ENCODE assay signal across 9 mouse cellular contexts in the genomic region with DNA sequence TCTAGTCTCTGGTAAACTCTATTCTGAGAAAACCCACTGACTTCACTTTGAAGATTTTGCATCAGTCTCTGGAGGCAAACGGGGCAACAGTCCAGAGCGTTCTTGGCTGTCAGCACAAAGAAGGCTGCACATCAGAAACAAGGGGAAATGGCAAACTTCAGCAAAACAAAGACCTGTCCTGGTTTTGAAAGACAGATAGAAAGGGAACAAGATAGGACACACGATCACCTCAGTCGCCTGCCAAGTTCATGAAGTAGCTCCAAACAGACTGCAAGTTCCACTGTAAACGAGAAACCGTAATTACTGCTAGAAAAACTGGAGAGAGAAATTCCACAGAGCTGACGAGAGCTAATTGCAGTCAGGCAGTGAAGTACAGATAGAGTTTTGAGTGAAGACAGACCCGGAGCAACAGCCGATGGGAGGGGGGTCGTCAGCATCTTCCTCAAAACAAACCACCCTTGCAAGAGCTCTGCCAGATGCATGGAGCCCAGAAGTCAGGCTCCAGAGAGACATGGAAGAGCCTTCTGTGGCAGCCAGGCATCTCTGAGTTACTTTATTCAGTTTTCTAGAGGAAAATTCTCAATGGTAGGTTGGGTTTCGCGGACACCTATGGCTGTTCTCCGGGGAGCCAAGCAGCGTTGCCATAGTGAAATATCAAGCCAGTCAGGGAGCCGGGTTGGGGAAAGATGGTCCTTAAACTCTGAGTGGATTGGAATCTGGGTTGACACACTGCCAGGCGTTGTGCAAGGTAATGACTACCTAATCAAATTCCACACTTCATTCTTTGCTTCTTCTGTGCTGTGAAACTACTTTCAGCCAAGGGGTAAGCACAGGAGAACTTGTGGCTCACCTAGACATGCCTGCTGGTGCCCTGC.
DNase-seq lines count a peak whose midpoint lies in the region; ATAC-seq and TF ChIP-seq lines count a peak whose summit lies in the region.
"Had no signal": no experiment of that assay in that cellular context is flagged by ENCODE, and none has a peak within 500 bp of the region (broad histone marks: within the 10 kb centered on the region; RNA-seq: fewer than 3 reads in every experiment).

No protein-coding gene starts in this region.

- intact Hi-C loops in heart, adult 2 months (cut with DNase I): no loop called here

- H3K36me3 ChIP-seq in hindbrain, embryonic 14.5 days (replicated peaks; ENCODE audit: control insufficient read depth, insufficient read depth): no peaks in the 10 kb centered on the region
- no peaks in the 10 kb centered on the region for H3K36me3 ChIP-seq in hindbrain, embryonic 11.5 days (ENCODE audit: control insufficient read depth, insufficient read depth, low read length)
- no peaks in the 10 kb centered on the region for H3K36me3 ChIP-seq in heart, adult 2 months (ENCODE audit: control insufficient read depth, insufficient read depth, low read length)
- H3K36me3 ChIP-seq in lung, embryonic 14.5 days (ENCODE audit: insufficient read depth): no peaks in the 10 kb centered on the region
- H3K36me3 ChIP-seq: liver, embryonic 15.5 days had no signal

- TF ChIP-seq POLR2A in heart, adult 2 months (IDR thresholded peaks at IDR 0.05; ENCODE audit: insufficient read depth, low read depth, low read length): no peak

- peaks cover 11% of the 10 kb centered on the region; the same call in 1 of the 2 replicates for H3K4me1 ChIP-seq in hindbrain, embryonic 14.5 days (replicated peaks; ENCODE audit: control insufficient read depth, insufficient read depth, low read length)
- no peaks in the 10 kb centered on the region for H3K4me1 ChIP-seq in hindbrain, embryonic 11.5 days (replicated peaks; ENCODE audit: control insufficient read depth, insufficient read depth, low read length)
- no peaks in the 10 kb centered on the region for H3K4me1 ChIP-seq in heart, adult 2 months (ENCODE audit: control insufficient read depth, insufficient read depth, low read length)
- H3K4me1 ChIP-seq in lung, embryonic 14.5 days (ENCODE audit: insufficient read depth): peaks cover 6% of the 10 kb centered on the region
- H3K4me1 ChIP-seq: liver, embryonic 15.5 days had no signal

- WGBS in hindbrain, embryonic 14.5 days: 61% methylated on average over 16 of the region's 16 CpGs
- WGBS in hindbrain, embryonic 11.5 days: 71% methylated on average over 16 of the region's 16 CpGs
- WGBS in heart, adult 2 months: 14% methylated on average over 16 of the region's 16 CpGs
- WGBS in lung, embryonic 14.5 days: 29% methylated on average over 16 of the region's 16 CpGs

- DNase-seq in hindbrain, embryonic 14.5 days (ENCODE audit: low spot score): no peak
- no peak for DNase-seq in hindbrain, embryonic 11.5 days (ENCODE audit: low spot score)
- peak; percentile 36 for DNase-seq in adipocyte (ENCODE audit: low spot score)
- peak; percentile 22 to 26 for DNase-seq in heart, adult 2 months
- DNase-seq in lung, embryonic 14.5 days: peak; percentile 73
- DNase-seq in frontal cortex, postnatal 10 days (ENCODE audit: low spot score in 2 of 2): no peak
- DNase-seq in layer of hippocampus, adult 8-10 months (ENCODE audit: low spot score in 2 of 2): no peak
- DNase-seq in testis, postnatal 14 days (ENCODE audit: low spot score): no peak

- TF ChIP-seq CTCF in heart, adult 2 months (IDR thresholded peaks at IDR 0.05): no peak
- TF ChIP-seq CTCF in lung, embryonic 14.5 days (IDR thresholded peaks at IDR 0.05; ENCODE audit: low read depth): no peak

- H3K27me3 ChIP-seq in hindbrain, embryonic 14.5 days (ENCODE audit: control insufficient read depth, insufficient read depth, low read length): no peaks in the 10 kb centered on the region
- H3K27me3 ChIP-seq in hindbrain, embryonic 11.5 days (ENCODE audit: control insufficient read depth, insufficient read depth, low read length): no peaks in the 10 kb centered on the region
- 0 out of 2 replicates have a peak, but pooled peaks cover 1% of the 10 kb centered on the region for H3K27me3 ChIP-seq in heart, adult 2 months (ENCODE audit: control insufficient read depth, insufficient read depth, low read length)
- no peaks in the 10 kb centered on the region for H3K27me3 ChIP-seq in lung, embryonic 14.5 days (ENCODE audit: insufficient read depth, low read length)
- H3K27me3 ChIP-seq: liver, embryonic 15.5 days had no signal

- H3K9ac ChIP-seq in hindbrain, embryonic 14.5 days: no peak overlapping the region
- no peak overlapping the region for H3K9ac ChIP-seq in hindbrain, embryonic 11.5 days (ENCODE audit: low read depth, low read length)
- H3K9ac ChIP-seq in heart, adult 2 months (ENCODE audit: low read depth, low read length): 0 out of 2 replicates have a peak overlapping the region, but pooled peaks have one; percentile 20
- H3K9ac ChIP-seq in lung, embryonic 14.5 days: peak overlapping the region; percentile 9
- H3K9ac ChIP-seq: liver, embryonic 15.5 days had no signal

- H3K79me2 ChIP-seq in heart, adult 2 months (replicated peaks; ENCODE audit: control insufficient read depth, insufficient read depth, low read length): no peaks in the 10 kb centered on the region

- no peaks in the 10 kb centered on the region for H3K9me3 ChIP-seq in hindbrain, embryonic 14.5 days (ENCODE audit: control insufficient read depth, low read length)
- no peaks in the 10 kb centered on the region for H3K9me3 ChIP-seq in hindbrain, embryonic 11.5 days (ENCODE audit: control insufficient read depth, low read length)
- H3K9me3 ChIP-seq in lung, embryonic 14.5 days (ENCODE audit: low read depth, low read length): no peaks in the 10 kb centered on the region
- H3K9me3 ChIP-seq: liver, embryonic 15.5 days had no signal

- TF ChIP-seq EP300 in heart, adult 2 months (IDR thresholded peaks at IDR 0.05; ENCODE audit: insufficient read depth, low read depth, low read length): no peak

- no peak overlapping the region for H3K4me3 ChIP-seq in hindbrain, embryonic 14.5 days (replicated peaks; ENCODE audit: low read length)
- H3K4me3 ChIP-seq in hindbrain, embryonic 11.5 days (ENCODE audit: low read depth, low read length): no peak overlapping the region
- H3K4me3 ChIP-seq in heart, adult 2 months: no peak overlapping the region
- H3K4me3 ChIP-seq in lung, embryonic 14.5 days (ENCODE audit: low read depth, low read length): no peak overlapping the region
- H3K4me3 ChIP-seq: liver, embryonic 15.5 days had no signal

- no peak for ATAC-seq in hindbrain, embryonic 14.5 days (ENCODE audit: low FRiP score)
- ATAC-seq in hindbrain, embryonic 11.5 days (ENCODE audit: low FRiP score): no peak
- ATAC-seq in lung, embryonic 14.5 days (ENCODE audit: insufficient read depth): peak; percentile 78

- H3K27ac ChIP-seq in hindbrain, embryonic 14.5 days: no peak overlapping the region
- H3K27ac ChIP-seq in hindbrain, embryonic 11.5 days (ENCODE audit: low read depth, low read length): no peak overlapping the region
- no peak overlapping the region for H3K27ac ChIP-seq in heart, adult 2 months
- peak overlapping the region; percentile 79 for H3K27ac ChIP-seq in lung, embryonic 14.5 days (ENCODE audit: low read depth)
- H3K27ac ChIP-seq: liver, embryonic 15.5 days had no signal

- 0 out of 2 replicates have a peak overlapping the region, but pooled peaks have one; percentile 0 for H3K4me2 ChIP-seq in hindbrain, embryonic 14.5 days (replicated peaks)
- H3K4me2 ChIP-seq in hindbrain, embryonic 11.5 days (replicated peaks; ENCODE audit: low read depth, low read length): no peak overlapping the region
- H3K4me2 ChIP-seq in lung, embryonic 14.5 days: peak overlapping the region; percentile 46
- H3K4me2 ChIP-seq: liver, embryonic 15.5 days had no signal

Comparison
In these comparisons a context has a peak if more than half of its experiments do, and no peak if none do; other contexts are left out.
1. DNase-seq: peak in adipocyte (single experiment), heart, adult 2 months (2 of 2) and lung, embryonic 14.5 days (single experiment); none in hindbrain, embryonic 14.5 days (single experiment), hindbrain, embryonic 11.5 days (single experiment), frontal cortex, postnatal 10 days (0 of 2), layer of hippocampus, adult 8-10 months (0 of 2) and testis, postnatal 14 days (single experiment).
2. H3K9ac ChIP-seq: peak in heart, adult 2 months (single experiment) and lung, embryonic 14.5 days (single experiment); none in hindbrain, embryonic 14.5 days (single experiment) and hindbrain, embryonic 11.5 days (single experiment).